ENCODE assay signal across 11 mouse cellular contexts in the genomic region with DNA sequence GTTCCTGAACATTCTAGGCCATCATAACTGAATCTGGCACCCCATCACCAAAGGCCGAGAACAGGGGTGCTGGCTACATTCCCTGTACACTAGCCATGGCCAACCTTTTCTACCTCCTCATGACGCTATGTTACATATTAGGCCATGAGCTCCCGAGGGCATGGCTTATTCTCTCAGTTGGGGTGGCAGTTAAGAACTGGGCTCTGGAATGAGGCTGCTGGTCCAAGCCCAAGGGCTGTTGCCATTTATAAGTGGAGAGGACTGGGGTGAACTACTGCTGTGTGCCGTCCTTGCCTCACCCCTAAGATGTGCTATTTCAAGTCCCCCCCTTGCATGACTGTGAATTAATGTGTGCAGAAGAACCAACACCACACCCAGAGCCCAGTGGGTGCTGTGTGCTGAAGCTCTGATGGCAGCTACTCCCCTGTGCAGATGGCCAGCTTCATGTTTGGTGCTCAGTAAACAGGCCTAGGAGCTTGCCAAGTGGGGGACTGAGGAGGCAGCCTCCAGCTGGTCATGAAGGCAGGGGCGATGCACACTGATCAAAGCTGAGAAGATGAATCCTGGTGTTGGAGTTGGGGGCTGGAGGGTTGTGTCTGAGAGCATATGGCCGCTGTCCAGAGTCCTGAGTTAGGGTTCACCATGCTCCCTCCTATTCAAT.
DNase-seq lines count a peak whose midpoint lies in the region; ATAC-seq and TF ChIP-seq lines count a peak whose summit lies in the region.
"Had no signal": no experiment of that assay in that cellular context is flagged by ENCODE, and none has a peak within 500 bp of the region (broad histone marks: within the 10 kb centered on the region; RNA-seq: fewer than 3 reads in every experiment).

No protein-coding gene starts in this region.

- H3K36me3 ChIP-seq in lung, embryonic 14.5 days (ENCODE audit: insufficient read depth) = no peaks in the 10 kb centered on the region
- H3K36me3 ChIP-seq: hindbrain, embryonic 15.5 days; limb, embryonic 13.5 days had no signal

- DNase-seq in cerebellum, postnatal 14 days = peak; percentile 65 to 71
- no peak for DNase-seq in cerebellum, adult 8-10 months
- DNase-seq in lung, embryonic 14.5 days = peak; percentile 8
- no peak for DNase-seq in lung, postnatal 25 days (ENCODE audit: low spot score)
- peak; percentile 46 for DNase-seq in layer of hippocampus, adult 9-10 months (ENCODE audit: low spot score)
- peak; percentile 45 for DNase-seq in right cerebral cortex, postnatal 14 days
- no peak for DNase-seq in heart, postnatal 10 days
- DNase-seq in heart, postnatal 36 days = no peak

- no peaks in the 10 kb centered on the region for H3K27me3 ChIP-seq in lung, embryonic 14.5 days (ENCODE audit: insufficient read depth, low read length)
- H3K27me3 ChIP-seq: hindbrain, embryonic 15.5 days; limb, embryonic 13.5 days; Patski had no signal

- 75% methylated on average over 6 of the region's 6 CpGs for WGBS in lung, embryonic 14.5 days

- TF ChIP-seq CTCF in lung, embryonic 14.5 days (IDR thresholded peaks at IDR 0.05; ENCODE audit: low read depth) = no peak

- ATAC-seq in lung, embryonic 14.5 days (ENCODE audit: insufficient read depth) = no peak
- ATAC-seq: Patski had no signal

- intact Hi-C loops in heart, postnatal 10 days (cut with DNase I) = no loop called here
- intact Hi-C loops in heart, postnatal 36 days (cut with DNase I) = no loop called here

- H3K9ac ChIP-seq in lung, embryonic 14.5 days = no peak overlapping the region
- H3K9ac ChIP-seq: hindbrain, embryonic 15.5 days; limb, embryonic 13.5 days had no signal

- no peaks in the 10 kb centered on the region for H3K9me3 ChIP-seq in lung, embryonic 14.5 days (ENCODE audit: low read depth, low read length)
- H3K9me3 ChIP-seq: hindbrain, embryonic 15.5 days; limb, embryonic 13.5 days had no signal

- H3K4me2 ChIP-seq in lung, embryonic 14.5 days = no peak overlapping the region
- H3K4me2 ChIP-seq: hindbrain, embryonic 15.5 days; limb, embryonic 13.5 days had no signal

- no peaks in the 10 kb centered on the region for H3K4me1 ChIP-seq in lung, embryonic 14.5 days (ENCODE audit: insufficient read depth)

- no peak overlapping the region for H3K4me3 ChIP-seq in lung, embryonic 14.5 days (ENCODE audit: low read depth, low read length)
- H3K4me3 ChIP-seq: hindbrain, embryonic 15.5 days; limb, embryonic 13.5 days had no signal

- no peak overlapping the region for H3K27ac ChIP-seq in lung, embryonic 14.5 days (ENCODE audit: low read depth)
- H3K27ac ChIP-seq: hindbrain, embryonic 15.5 days; limb, embryonic 13.5 days had no signal

Comparison
In these comparisons a context has a peak if more than half of its experiments do, and no peak if none do; other contexts are left out.
1. DNase-seq: peak in cerebellum, postnatal 14 days (2 of 2), lung, embryonic 14.5 days (single experiment), layer of hippocampus, adult 9-10 months (single experiment) and right cerebral cortex, postnatal 14 days (single experiment); none in cerebellum, adult 8-10 months (single experiment), lung, postnatal 25 days (single experiment), heart, postnatal 10 days (0 of 2) and heart, postnatal 36 days (0 of 2).